Mouse (Mus musculus) stomach, postnatal 0 days (tissue): ENCODE data around the gene Gm4756. TPM values are rescaled to one million over a fixed set of nuclear protein-coding genes. Genes with fewer than 3 reads are reported as not detected.

Experiments used
- ATAC-seq: fragments of 200-750 bp; cut with Nextera tagmentation; 2 replicates; pipeline ENCODE4 v1.8.0; 2017; ENCODE audit not compliant: low FRiP score, low TSS enrichment
- DNase-seq: peaks from one replicate; pipeline ENCODE4 v3.0.0-alpha.2; 2016; ENCODE audit warnings: low spot score
- H3K27ac ChIP-seq: fragments of 300-500 bp; sonication (generic); replicated peaks from 2 replicates; pipeline ENCODE4 v1.5.1; 2014; ENCODE audit warnings: mild to moderate bottlenecking, control low read depth
- H3K27me3 ChIP-seq: fragments of 300-500 bp; sonication (generic); 2 replicates; pipeline ENCODE4 v1.6.1; 2014; ENCODE audit warnings: low read length; ENCODE audit not compliant: control insufficient read depth, insufficient read depth
- H3K36me3 ChIP-seq: fragments of 300-500 bp; sonication (generic); 2 replicates; pipeline ENCODE4 v1.6.1; 2014; ENCODE audit warnings: low read length, mixed read lengths; ENCODE audit not compliant: control insufficient read depth, insufficient read depth
- H3K4me1 ChIP-seq: fragments of 300-500 bp; sonication (generic); replicated peaks from 2 replicates; pipeline ENCODE4 v1.6.1; 2014; ENCODE audit warnings: antibody characterized with exemption; ENCODE audit not compliant: control insufficient read depth, insufficient read depth
- H3K4me2 ChIP-seq: fragments of 300-500 bp; sonication (generic); replicated peaks from 2 replicates; pipeline ENCODE4 v1.6.1; 2014; ENCODE audit warnings: low read depth, mild to moderate bottlenecking, control low read depth, moderate library complexity
- H3K4me3 ChIP-seq: fragments of 300-500 bp; sonication (generic); 2 replicates; pipeline ENCODE4 v1.5.1; 2014; ENCODE audit warnings: low read depth, low read length, control low read depth
- H3K9ac ChIP-seq: fragments of 300-500 bp; sonication (generic); 2 replicates; pipeline ENCODE4 v1.6.1; 2014; ENCODE audit warnings: mild to moderate bottlenecking, low read length, control low read depth, mixed read lengths
- H3K9me3 ChIP-seq: fragments of 300-500 bp; sonication (generic); 2 replicates; pipeline ENCODE4 v1.6.1; 2016; ENCODE audit warnings: low read length; ENCODE audit not compliant: control insufficient read depth
- CTCF ChIP-seq: IDR thresholded peaks from 2 replicates; pipeline ENCODE4 v1.5.1; 2016; ENCODE audit warnings: antibody characterized with exemption, low read depth, mild to moderate bottlenecking, moderate library complexity
- EP300 ChIP-seq: optimal IDR thresholded peaks from 2 replicates; pipeline ENCODE3; 2016; ENCODE audit warnings: antibody characterized with exemption
- whole genome bisulfite sequencing: fragments of 180-500 bp; shearing (Covaris S2); extraction: QIAGEN DNeasy Blood & Tissue Kit; methylation state at CpG from one replicate; pipeline ENCODE4 v1.1.7; 2014; 5-methylcytosine and 5-hydroxymethylcytosine counted together
- polyA plus RNA-seq: library from polyadenylated mRNA; unstranded; fragments of >200 nt; fragmentation: Nextera tagmentation; extraction: Ambion mirVana; gene quantifications from 2 replicates; pipeline ENCODE4 v1.2.1, GENCODE M21; 2015

The Gm4756 gene
- polyA plus RNA-seq, 1 experiment from 2014 or later: not detected

GRCm38 (mm10) chr12:72538571-72538970 lies 110.9 kb downstream of the Gm4756 start:
- H3K4me1 ChIP-seq: no peaks in the 10 kb centered on the region
- WGBS: 78% methylated on average over 10 of the region's 10 CpGs
- ATAC-seq: no peak
- no peak overlapping the region for H3K27ac ChIP-seq
- H3K4me2 ChIP-seq: no peak overlapping the region
- no peak overlapping the region for H3K9ac ChIP-seq
- H3K36me3 ChIP-seq: 0 out of 2 replicates have a peak, but pooled peaks cover 3% of the 10 kb centered on the region
- H3K27me3 ChIP-seq: no peaks in the 10 kb centered on the region
- H3K4me3 ChIP-seq: no peak overlapping the region
- H3K9me3 ChIP-seq: no peaks in the 10 kb centered on the region
- DNase-seq: no peak
- TF ChIP-seq CTCF (no peak), EP300 (no peak)

GRCm38 (mm10) chr12:72536021-72536597 lies 113.4 kb downstream of the Gm4756 start, which contains the start of gene Pcnx4:
Pcnx4 (plus strand) TSS chr12:72536383.
- Histone ChIP-seq H3K27ac (peak within 1 kb of the TSS; percentile 56; the same call in 1 of the 2 replicates), H3K36me3 (no peaks in the 10 kb centered on the region), H3K9me3 (no peaks in the 10 kb centered on the region), H3K4me3 (peak within 1 kb of the TSS; percentile 65), H3K4me2 (peak within 1 kb of the TSS; percentile 78), H3K4me1 (no peaks in the 10 kb centered on the region), H3K9ac (peak within 1 kb of the TSS; percentile 67), H3K27me3 (no peaks in the 10 kb centered on the region)
- peak; percentile 66 for TF ChIP-seq CTCF
- no peak for TF ChIP-seq EP300
- peak; percentile 100 for ATAC-seq
- DNase-seq: peak; percentile 99
- WGBS: 0% methylated on average over 45 of the region's 45 CpGs

GRCm38 (mm10) chr12:72535599-72535998 lies 113.9 kb downstream of the Gm4756 start:
- H3K4me2 ChIP-seq: peak overlapping the region; percentile 78
- H3K27me3 ChIP-seq: no peaks in the 10 kb centered on the region
- WGBS: 43% methylated on average over 3 of the region's 3 CpGs
- no peaks in the 10 kb centered on the region for H3K36me3 ChIP-seq
- H3K9me3 ChIP-seq: no peaks in the 10 kb centered on the region
- no peak for ATAC-seq
- no peak for DNase-seq
- H3K9ac ChIP-seq: no peak overlapping the region
- no peaks in the 10 kb centered on the region for H3K4me1 ChIP-seq
- no peak overlapping the region for H3K27ac ChIP-seq
- peak overlapping the region; percentile 65 for H3K4me3 ChIP-seq
- TF ChIP-seq EP300: no peak
- TF ChIP-seq CTCF: no peak

- DNase-seq: no peak
- Histone ChIP-seq H3K36me3 (no peaks in the 10 kb centered on the region), H3K4me3 (no peak overlapping the region), H3K4me2 (no peak overlapping the region), H3K9ac (no peak overlapping the region), H3K9me3 (no peaks in the 10 kb centered on the region), H3K27ac (no peak overlapping the region), H3K4me1 (no peaks in the 10 kb centered on the region), H3K27me3 (no peaks in the 10 kb centered on the region)
- WGBS: 76% methylated on average over 6 of the region's 6 CpGs
- TF ChIP-seq CTCF: no peak
- TF ChIP-seq EP300: no peak
- no peak for ATAC-seq
These were observed 115.5 kb downstream of the Gm4756 start for GRCm38 (mm10) chr12:72533986-72534385.

GRCm38 (mm10) chr12:72532303-72532702 lies 117.2 kb downstream of the Gm4756 start:
- ATAC-seq: no peak
- WGBS: 67% methylated on average over 7 of the region's 7 CpGs

More at GRCm38 (mm10) chr12:72532303-72532702, 117.2 kb downstream of the Gm4756 start:
- Histone ChIP-seq H3K9ac (no peak overlapping the region), H3K4me3 (no peak overlapping the region), H3K27me3 (no peaks in the 10 kb centered on the region), H3K36me3 (no peaks in the 10 kb centered on the region), H3K4me1 (no peaks in the 10 kb centered on the region), H3K4me2 (no peak overlapping the region), H3K9me3 (no peaks in the 10 kb centered on the region), H3K27ac (no peak overlapping the region)
- DNase-seq: no peak
- TF ChIP-seq CTCF: no peak

Other genes starting within 250 kb of the Gm4756 start
- 47.1 and 49.4 TPM in 2 replicates for gene Rtn1, start 240.6 kb downstream of the Gm4756 start, polyA plus RNA-seq
- gene Lrrc9, start 207.8 kb downstream of the Gm4756 start, polyA plus RNA-seq: 0.04 TPM in 1 of 2 replicates, not detected in the other
- gene Pcnx4, start 113.3 kb downstream of the Gm4756 start, polyA plus RNA-seq: 4.8 and 4.9 TPM in 2 replicates
- 54.1 and 55.9 TPM in 2 replicates for gene Dhrs7, start 15.2 kb upstream of the Gm4756 start, polyA plus RNA-seq
- gene Ppm1a, start 107.8 kb upstream of the Gm4756 start, polyA plus RNA-seq: 51.2 and 55.0 TPM in 2 replicates